Mouse (Mus musculus) neural tube, embryonic 15.5 days (tissue): Measurements from ENCODE around the gene Brpf1. TPM values are rescaled to one million over a fixed set of nuclear protein-coding genes. Genes with fewer than 3 reads are reported as not detected.
"Not testable (repeated sequence)": the region's sequence is repeated elsewhere in the genome, so short reads cannot be mapped to it uniquely, and the experiment has no call there.

Experiments
- ATAC-seq: fragments of 200-750 bp; cut with Nextera tagmentation; 2 replicates; pipeline ENCODE4 v1.8.0; 2017; ENCODE audit warnings: mild to moderate bottlenecking, moderate TSS enrichment, moderate library complexity; ENCODE audit not compliant: low FRiP score
- H3K27ac ChIP-seq: fragments of 300-500 bp; sonication (generic); replicated peaks from 2 replicates; pipeline ENCODE4 v1.5.1; 2015; ENCODE audit warnings: mild to moderate bottlenecking, inconsistent platforms
- H3K27me3 ChIP-seq: fragments of 300-500 bp; sonication (generic); replicated peaks from 2 replicates; pipeline ENCODE4 v1.6.1; 2015; ENCODE audit warnings: inconsistent platforms
- H3K36me3 ChIP-seq: fragments of 300-500 bp; sonication (generic); 2 replicates; pipeline ENCODE4 v1.6.1; 2015; ENCODE audit warnings: inconsistent platforms
- H3K4me1 ChIP-seq: fragments of 300-500 bp; sonication (generic); 2 replicates; pipeline ENCODE4 v1.6.1; 2015; ENCODE audit warnings: inconsistent platforms
- H3K4me2 ChIP-seq: fragments of 300-500 bp; sonication (generic); 2 replicates; pipeline ENCODE4 v1.6.1; 2015; ENCODE audit warnings: inconsistent platforms, mild to moderate bottlenecking, moderate library complexity
- H3K4me3 ChIP-seq: fragments of 300-500 bp; sonication (generic); replicated peaks from 2 replicates; pipeline ENCODE4 v1.5.1; 2015; ENCODE audit warnings: mild to moderate bottlenecking, inconsistent platforms
- H3K9ac ChIP-seq: fragments of 300-500 bp; sonication (generic); replicated peaks from 2 replicates; pipeline ENCODE4 v1.6.1; 2015; ENCODE audit warnings: mild to moderate bottlenecking, inconsistent platforms
- H3K9me3 ChIP-seq: fragments of 300-500 bp; sonication (generic); replicated peaks from 2 replicates; pipeline ENCODE4 v1.6.1; 2016; ENCODE audit warnings: inconsistent platforms
- WGBS: fragments of 180-500 bp; shearing (Covaris S2); methylation state at CpG from one replicate; pipeline ENCODE4 v1.1.7; 2015; ENCODE audit warnings: mixed read lengths; 5-methylcytosine and 5-hydroxymethylcytosine counted together
- polyA plus RNA-seq: library from polyadenylated mRNA; unstranded; fragments of >200 nt; fragmentation: Nextera tagmentation; extraction: Ambion mirVana; gene quantifications from 2 replicates; pipeline ENCODE4 v1.2.1, GENCODE M21; 2015

The Brpf1 gene
- polyA plus RNA-seq, 1 experiment from 2014 or later: 13.8 TPM

DNA sequence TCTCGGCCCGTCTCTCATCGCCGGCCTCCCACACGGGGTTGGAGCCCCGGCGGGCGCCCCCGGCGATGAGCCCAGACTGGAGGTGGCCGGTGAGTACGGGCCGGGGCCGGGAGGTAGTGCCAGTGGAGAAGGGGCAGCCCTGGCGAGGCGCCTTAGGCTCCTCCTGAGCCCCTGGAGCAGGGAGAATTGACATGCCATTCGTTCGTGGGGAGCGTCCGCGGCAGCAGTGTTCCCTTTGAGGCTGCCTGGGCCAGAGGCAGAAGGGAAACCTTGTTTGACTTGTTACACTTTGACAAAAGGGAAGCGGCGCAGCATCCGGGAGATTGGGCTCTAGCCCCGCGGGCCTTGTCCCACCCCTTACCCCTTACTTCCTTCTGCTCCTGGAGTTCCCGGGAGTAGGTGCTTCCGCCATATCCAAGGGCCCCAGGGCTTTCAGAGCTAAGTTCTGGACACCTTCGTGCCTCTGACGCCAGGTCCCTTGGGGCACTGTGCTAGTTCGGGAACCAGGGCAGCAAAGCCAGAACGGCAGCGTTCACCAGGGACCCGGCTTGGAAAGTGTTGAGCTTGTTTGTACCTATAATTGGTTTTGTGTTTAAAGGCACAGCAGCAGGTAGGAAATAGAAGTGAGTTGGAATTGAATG, 664 bp downstream of the Brpf1 start:
- Histone ChIP-seq H3K27ac (peak overlapping the region; percentile 97), H3K27me3 (no peaks in the 10 kb centered on the region), H3K9me3 (no peaks in the 10 kb centered on the region), H3K36me3 (peaks cover 19% of the 10 kb centered on the region), H3K4me2 (peak overlapping the region; percentile 98), H3K4me3 (peak overlapping the region; percentile 99), H3K4me1 (peaks cover 36% of the 10 kb centered on the region), H3K9ac (peak overlapping the region; percentile 93)
- WGBS: under 1% methylated on average over 33 of the region's 34 CpGs
- ATAC-seq: no peak

DNA sequence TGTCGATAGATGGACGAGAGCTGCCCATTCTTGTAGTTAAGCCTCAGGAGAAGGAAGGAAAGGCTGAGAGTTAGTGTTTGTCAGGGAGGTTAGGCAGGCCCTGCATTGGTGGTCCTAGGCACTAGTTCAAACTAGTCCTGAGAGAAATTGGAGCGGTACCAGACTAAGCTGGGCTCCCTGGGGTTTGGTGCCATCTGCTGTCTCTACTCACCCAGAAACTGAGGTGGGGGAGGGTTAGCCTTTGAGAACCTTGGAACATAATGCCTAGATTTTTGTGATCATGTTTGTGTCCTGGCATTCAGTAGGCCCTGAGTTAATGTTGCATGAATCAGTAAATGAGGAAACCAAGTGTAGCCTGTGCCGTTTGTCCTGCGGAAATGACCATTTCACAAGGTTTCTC, 1.2 kb downstream of the Brpf1 start:
- Histone ChIP-seq H3K4me1 (peaks cover 36% of the 10 kb centered on the region), H3K9me3 (no peaks in the 10 kb centered on the region), H3K9ac (peak overlapping the region; percentile 93), H3K4me3 (peak overlapping the region; percentile 99), H3K27me3 (no peaks in the 10 kb centered on the region), H3K4me2 (peak overlapping the region; percentile 98), H3K27ac (peak overlapping the region; percentile 97), H3K36me3 (peaks cover 22% of the 10 kb centered on the region)
- 33% methylated on average over 5 of the region's 5 CpGs for WGBS
- no peak for ATAC-seq

DNA sequence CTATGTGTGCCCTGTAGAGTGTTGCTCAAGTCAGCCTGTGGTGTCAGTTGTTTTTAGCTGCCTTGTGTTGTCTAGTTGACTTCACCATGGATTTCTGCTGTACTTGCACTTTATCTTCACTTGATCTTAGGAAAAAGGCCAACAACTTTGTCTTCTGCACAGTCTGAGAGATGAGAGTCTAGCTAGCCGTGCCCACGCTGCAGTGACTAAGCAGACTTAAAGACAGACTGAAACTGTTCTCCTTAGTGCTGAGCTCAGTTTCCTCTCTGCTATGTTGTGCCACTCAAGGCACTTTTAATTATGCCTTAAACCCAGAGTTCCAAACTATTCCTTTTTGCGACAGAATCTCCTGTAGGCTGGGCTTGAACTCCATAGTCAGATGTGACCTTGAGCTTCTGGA, 9.0 kb downstream of the Brpf1 start:
- Histone ChIP-seq H3K4me2 (no peak overlapping the region), H3K36me3 (peaks cover 85% of the 10 kb centered on the region), H3K27ac (no peak overlapping the region), H3K4me3 (no peak overlapping the region), H3K4me1 (no peaks in the 10 kb centered on the region), H3K9me3 (no peaks in the 10 kb centered on the region), H3K27me3 (no peaks in the 10 kb centered on the region), H3K9ac (no peak overlapping the region)
- ATAC-seq: no peak
- 98% methylated on average over 3 of the region's 3 CpGs for WGBS

DNA sequence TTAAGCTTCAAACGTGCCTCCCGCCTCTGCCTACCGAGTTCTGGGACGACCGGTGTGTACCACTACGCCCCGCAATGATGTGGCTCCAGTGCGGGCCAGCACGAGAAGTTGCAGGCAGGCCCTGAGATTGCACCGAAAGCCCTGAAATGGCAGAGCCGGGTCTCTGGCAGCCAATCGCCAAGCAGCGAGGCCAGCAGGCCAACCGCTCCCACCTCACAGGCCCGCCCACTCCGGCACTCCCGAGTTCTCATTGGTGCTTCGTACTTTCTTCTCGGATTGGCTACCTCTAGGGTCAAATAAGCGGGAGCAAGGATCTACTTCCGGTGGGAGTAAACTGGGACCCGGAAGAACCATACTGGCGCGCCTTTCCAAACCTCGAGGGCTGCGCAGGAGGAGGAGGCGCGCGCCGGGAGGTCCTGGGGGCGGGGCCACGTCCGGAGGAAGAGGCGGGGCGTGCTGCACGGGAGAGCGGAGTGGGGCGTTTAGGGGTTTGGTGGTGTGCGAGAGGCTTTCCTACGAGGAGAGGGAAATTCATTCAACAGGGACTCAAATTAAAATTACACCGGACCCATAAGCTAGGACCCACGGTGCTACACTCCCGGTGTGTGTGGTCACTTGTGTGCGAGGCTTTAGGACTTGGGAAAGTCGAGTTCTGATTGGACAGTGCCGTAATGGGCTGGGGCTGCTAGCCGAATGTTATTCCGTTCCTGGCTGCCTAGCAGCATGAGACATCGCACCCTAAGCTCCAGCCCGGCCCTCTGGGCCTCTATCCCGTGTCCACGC, 19.8 kb downstream of the Brpf1 start, which contains the start of gene Ogg1:
Gene Ogg1, plus strand, starts transcription at position 440 of the 783 bp plus-strand sequence.
- WGBS: under 1% methylated on average over 52 of the region's 52 CpGs
- peaks cover 34% of the 10 kb centered on the region for H3K36me3 ChIP-seq
- peak within 1 kb of the TSS; percentile 93 for H3K4me2 ChIP-seq

DNA sequence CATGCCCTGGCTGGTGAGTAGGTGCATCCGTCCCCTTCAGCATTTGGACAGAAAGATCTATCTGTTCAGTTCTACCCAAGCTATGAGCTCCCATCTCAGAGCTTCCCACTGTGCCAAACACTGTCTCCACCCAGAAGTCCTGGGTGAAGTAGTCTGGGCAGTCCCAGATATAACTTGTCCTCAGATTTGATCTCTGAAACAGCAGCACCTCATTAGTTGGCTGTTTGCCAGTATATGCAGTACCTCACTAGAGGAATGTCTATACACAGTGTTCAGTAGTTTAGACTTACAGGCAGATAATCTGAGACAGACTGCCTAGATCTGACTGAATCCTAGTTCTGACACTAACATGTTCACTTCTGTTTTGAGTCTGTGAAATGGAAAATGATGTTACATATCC, 22.5 kb downstream of the Brpf1 start:
- ATAC-seq: no peak
- H3K4me1 ChIP-seq: peaks cover 27% of the 10 kb centered on the region
- H3K4me2 ChIP-seq: no peak overlapping the region
- no peak overlapping the region for H3K27ac ChIP-seq
- WGBS: 97% methylated on average over 1 of the region's 1 CpGs
- H3K27me3 ChIP-seq: no peaks in the 10 kb centered on the region
- H3K9me3 ChIP-seq: no peaks in the 10 kb centered on the region
- no peak overlapping the region for H3K4me3 ChIP-seq
- peaks cover 26% of the 10 kb centered on the region for H3K36me3 ChIP-seq
- no peak overlapping the region for H3K9ac ChIP-seq

More for the DNA sequence above, 19.8 kb downstream of the Brpf1 start, which contains the start of gene Ogg1:
- peak within 1 kb of the TSS; percentile 55 for H3K4me3 ChIP-seq
- no peaks in the 10 kb centered on the region for H3K9me3 ChIP-seq
- no peaks in the 10 kb centered on the region for H3K27me3 ChIP-seq
- ATAC-seq: peak; percentile 99
- peak within 1 kb of the TSS; percentile 71 for H3K9ac ChIP-seq
- H3K27ac ChIP-seq: peak within 1 kb of the TSS; percentile 87
- peaks cover 19% of the 10 kb centered on the region for H3K4me1 ChIP-seq

DNA sequence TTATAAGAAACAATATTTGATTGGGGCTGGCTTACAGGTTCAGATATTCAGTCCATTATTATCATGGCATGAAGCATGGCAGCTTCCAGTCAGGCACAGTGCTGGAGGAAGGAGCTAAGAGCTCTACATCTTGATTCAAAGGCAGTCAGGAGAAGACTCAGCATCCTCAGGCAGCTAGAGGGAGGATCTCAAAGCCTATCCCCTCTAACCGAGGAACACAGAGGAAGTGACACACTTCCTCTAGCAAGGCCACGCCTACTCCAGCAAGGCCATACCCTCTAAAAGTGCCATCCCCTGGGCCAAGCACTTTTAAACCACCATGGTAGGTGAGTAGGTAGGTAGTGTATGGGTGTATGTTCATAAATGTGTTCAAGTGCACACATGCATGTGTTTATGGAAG, 23.6 kb downstream of the Brpf1 start:
- WGBS: 68% methylated on average over 2 of the region's 2 CpGs
- peaks cover 32% of the 10 kb centered on the region for H3K36me3 ChIP-seq
- H3K4me1 ChIP-seq: peaks cover 25% of the 10 kb centered on the region
- no peak overlapping the region for H3K9ac ChIP-seq
- ATAC-seq: no peak
- H3K27me3 ChIP-seq: no peaks in the 10 kb centered on the region
- H3K4me3 ChIP-seq: no peak overlapping the region
- no peaks in the 10 kb centered on the region for H3K9me3 ChIP-seq
- no peak overlapping the region for H3K27ac ChIP-seq
- H3K4me2 ChIP-seq: no peak overlapping the region

DNA sequence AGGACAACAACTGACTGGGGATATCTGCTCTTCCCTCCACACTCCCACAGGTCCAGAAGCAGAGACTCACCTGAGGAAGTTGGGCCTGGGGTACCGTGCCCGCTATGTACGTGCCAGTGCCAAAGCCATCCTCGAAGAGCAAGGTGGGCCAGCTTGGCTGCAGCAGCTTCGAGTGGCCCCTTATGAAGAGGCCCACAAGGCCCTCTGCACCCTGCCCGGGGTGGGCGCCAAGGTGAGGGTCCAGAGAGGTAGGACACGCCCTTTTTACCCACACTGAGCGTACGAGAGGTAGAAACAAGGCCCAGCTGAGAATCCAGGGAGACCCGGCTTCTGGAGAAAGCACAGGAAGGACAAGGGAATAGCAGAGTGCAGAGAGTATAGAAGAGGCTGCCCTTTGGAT, 24.8 kb downstream of the Brpf1 start:
- H3K4me3 ChIP-seq: no peak overlapping the region
- no peak overlapping the region for H3K27ac ChIP-seq
- ATAC-seq: no peak
- H3K27me3 ChIP-seq: no peaks in the 10 kb centered on the region
- H3K9me3 ChIP-seq: no peaks in the 10 kb centered on the region
- H3K4me1 ChIP-seq: peaks cover 18% of the 10 kb centered on the region
- H3K4me2 ChIP-seq: no peak overlapping the region
- H3K9ac ChIP-seq: no peak overlapping the region
- peaks cover 41% of the 10 kb centered on the region for H3K36me3 ChIP-seq
- WGBS: 92% methylated on average over 11 of the region's 11 CpGs

DNA sequence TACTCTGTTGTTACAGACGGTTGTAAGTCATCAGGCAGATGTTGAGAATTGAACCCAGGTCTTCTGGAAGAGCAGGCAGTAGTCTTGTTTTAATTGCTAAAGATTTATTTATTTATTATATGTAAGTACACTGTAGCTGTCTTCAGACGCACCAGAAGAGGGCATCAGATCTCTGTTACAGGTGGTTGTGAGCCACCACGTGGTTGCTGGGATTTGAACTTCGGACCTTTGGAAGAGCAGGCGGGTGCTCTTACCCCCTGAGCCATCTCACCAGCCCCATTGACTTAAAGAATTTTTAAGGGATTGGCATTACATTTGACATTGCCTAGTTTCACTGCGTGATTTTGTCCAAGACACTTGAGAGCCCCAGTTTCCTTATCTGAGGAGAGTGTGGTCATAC, 25.8 kb downstream of the Brpf1 start:
- not testable (repeated sequence) for H3K9ac ChIP-seq, H3K27ac ChIP-seq, ATAC-seq, H3K9me3 ChIP-seq, H3K27me3 ChIP-seq, H3K4me3 ChIP-seq, H3K4me2 ChIP-seq
- peaks cover 14% of the 10 kb centered on the region for H3K4me1 ChIP-seq
- WGBS: 79% methylated on average over 6 of the region's 6 CpGs
- H3K36me3 ChIP-seq: peaks cover 50% of the 10 kb centered on the region

DNA sequence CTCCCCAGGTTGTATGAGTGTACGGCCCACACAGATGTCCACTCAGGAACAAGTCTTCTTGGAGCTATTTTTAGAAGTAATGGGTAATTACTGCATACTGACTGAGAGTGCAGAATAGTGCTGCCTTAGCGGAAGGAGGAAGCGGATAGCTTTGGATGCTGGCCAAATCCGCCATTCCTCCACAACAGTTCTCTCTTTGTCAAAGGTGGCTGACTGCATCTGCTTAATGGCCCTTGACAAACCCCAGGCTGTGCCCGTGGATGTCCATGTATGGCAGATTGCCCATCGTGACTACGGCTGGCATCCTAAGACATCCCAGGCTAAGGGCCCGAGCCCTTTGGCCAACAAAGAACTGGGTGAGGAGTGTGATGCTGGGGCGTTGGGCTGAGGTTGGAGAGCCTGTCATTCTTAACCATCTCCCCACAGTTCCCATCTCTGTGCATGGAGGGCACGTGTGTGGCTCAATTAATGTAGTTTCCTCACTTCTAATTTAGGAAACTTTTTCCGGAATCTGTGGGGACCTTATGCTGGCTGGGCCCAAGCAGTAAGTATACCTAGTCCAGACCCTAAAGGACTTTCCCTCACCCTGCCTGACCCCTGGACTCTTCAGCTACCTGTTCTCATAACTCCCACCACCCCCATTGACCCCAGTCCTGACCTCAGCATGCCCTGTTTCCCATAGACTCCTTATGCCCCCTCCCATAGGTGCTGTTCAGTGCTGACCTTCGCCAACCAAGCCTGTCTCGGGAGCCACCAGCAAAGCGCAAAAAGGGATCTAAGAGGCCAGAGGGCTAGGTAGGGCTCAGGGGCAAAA, 26.4 kb downstream of the Brpf1 start:
- 59% methylated on average over 14 of the region's 14 CpGs for WGBS
- Histone ChIP-seq H3K27ac (peak overlapping the region; percentile 49), H3K9ac (no peak overlapping the region), H3K27me3 (no peaks in the 10 kb centered on the region), H3K9me3 (no peaks in the 10 kb centered on the region), H3K4me1 (peaks cover 13% of the 10 kb centered on the region), H3K36me3 (peaks cover 56% of the 10 kb centered on the region), H3K4me3 (no peak overlapping the region), H3K4me2 (no peak overlapping the region)
- ATAC-seq: peak; percentile 70

DNA sequence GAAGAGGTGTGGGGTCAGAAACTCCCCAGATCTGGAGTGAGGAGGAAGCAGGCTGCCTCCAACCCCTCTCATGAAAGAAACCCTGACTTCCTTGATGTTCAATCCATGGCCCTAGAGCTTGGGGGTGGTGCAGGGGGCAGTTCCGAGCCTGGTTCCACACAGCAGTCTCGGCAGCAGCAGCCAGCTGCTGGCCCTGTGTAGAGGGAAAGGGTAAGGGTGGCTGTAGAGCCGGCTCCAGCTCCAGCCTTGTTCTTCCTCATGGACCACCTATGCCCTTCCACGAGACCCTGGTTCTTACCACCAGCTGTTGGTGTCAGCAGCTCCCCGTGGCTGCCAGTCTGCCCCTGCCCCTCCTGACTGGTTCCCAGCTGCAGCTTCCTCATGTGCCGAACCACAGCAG, 27.3 kb downstream of the Brpf1 start:
- WGBS: 68% methylated on average over 6 of the region's 6 CpGs

DNA sequence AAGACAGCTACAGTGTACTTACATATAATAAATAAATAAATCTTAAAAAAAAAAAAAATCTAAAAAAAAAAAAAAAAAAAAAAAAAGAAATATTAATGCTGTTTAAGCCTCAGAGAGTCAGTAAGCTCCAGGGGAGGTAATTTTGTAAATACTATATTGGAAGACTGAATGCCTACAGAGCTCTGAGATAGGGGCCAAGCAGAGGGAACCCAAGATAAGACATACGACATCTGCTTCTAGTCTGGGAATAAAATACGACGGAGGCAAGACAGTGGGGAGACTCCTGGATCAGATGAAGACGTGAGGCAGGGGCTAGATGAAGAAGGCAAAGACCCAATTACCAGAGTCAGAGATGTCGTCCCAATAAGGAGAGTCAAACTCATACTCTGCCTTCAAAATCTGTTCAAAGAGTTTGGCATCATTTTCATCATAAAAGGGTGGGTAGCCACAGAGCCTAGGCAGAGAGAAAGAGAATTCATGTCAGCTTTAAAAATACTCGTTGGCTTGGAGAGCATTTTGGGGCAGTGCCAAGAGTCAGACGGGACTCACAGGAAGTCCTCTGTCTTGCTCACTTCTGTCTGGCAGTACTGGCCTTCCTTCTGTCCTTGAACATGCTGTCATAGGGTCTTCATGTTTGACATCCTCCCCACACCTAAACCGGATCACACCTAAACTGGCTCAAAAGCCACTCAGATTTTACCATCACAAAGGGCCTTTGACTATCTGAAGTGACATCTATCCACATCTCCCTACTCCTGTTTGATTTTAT, 30.1 kb downstream of the Brpf1 start:
- Histone ChIP-seq H3K4me3 (no peak overlapping the region), H3K27ac (no peak overlapping the region), H3K9ac (no peak overlapping the region), H3K27me3 (no peaks in the 10 kb centered on the region), H3K9me3 (no peaks in the 10 kb centered on the region), H3K4me1 (peaks cover 21% of the 10 kb centered on the region), H3K36me3 (peaks cover 66% of the 10 kb centered on the region), H3K4me2 (no peak overlapping the region)
- ATAC-seq: no peak
- WGBS: 71% methylated on average over 8 of the region's 8 CpGs

More for the DNA sequence above, 27.3 kb downstream of the Brpf1 start:
- Histone ChIP-seq H3K9me3 (no peaks in the 10 kb centered on the region), H3K27ac (no peak overlapping the region), H3K27me3 (no peaks in the 10 kb centered on the region), H3K4me1 (peaks cover 13% of the 10 kb centered on the region), H3K9ac (no peak overlapping the region), H3K36me3 (peaks cover 65% of the 10 kb centered on the region), H3K4me2 (no peak overlapping the region), H3K4me3 (no peak overlapping the region)
- no peak for ATAC-seq
